Mouse (Mus musculus) heart, embryonic 14.5 days (tissue): ENCODE measurements around the gene Cdk2ap1. TPM values are rescaled to one million over a fixed set of nuclear protein-coding genes. Genes with fewer than 3 reads are reported as not detected.

ENCODE experiments used
- ATAC-seq: fragments of 200-750 bp; cut with Nextera tagmentation; 2 replicates; pipeline ENCODE4 v1.8.0; 2017; ENCODE audit warnings: low read depth, moderate TSS enrichment; ENCODE audit not compliant: insufficient number of reproducible peaks, insufficient read depth, low FRiP score
- H3K27ac ChIP-seq, 2 experiments: fragments of 200-500 bp in 1 of 2; fragments of 300-500 bp in 1 of 2; sonication (generic) in 1 of 2; replicated peaks in 1 of 2; 2 replicates each; pipeline ENCODE4 v1.5.1; 2012 to 2014; ENCODE audit warnings: low read depth in 2 of 2, low read length in 2 of 2, control low read depth in 1 of 2, mild to moderate bottlenecking in 1 of 2, mixed read lengths in 1 of 2; ENCODE audit not compliant: control insufficient read depth in 1 of 2, insufficient read depth in 1 of 2
- H3K27me3 ChIP-seq: fragments of 300-500 bp; sonication (generic); 2 replicates; pipeline ENCODE4 v1.6.1; 2014; ENCODE audit warnings: mild to moderate bottlenecking, low read length, control low read depth; ENCODE audit not compliant: control insufficient read depth, insufficient read depth
- H3K36me3 ChIP-seq: fragments of 300-500 bp; sonication (generic); 2 replicates; pipeline ENCODE4 v1.6.1; 2014; ENCODE audit warnings: mild to moderate bottlenecking, control low read depth, low read length, mixed read lengths; ENCODE audit not compliant: control insufficient read depth, insufficient read depth
- H3K4me1 ChIP-seq, 2 experiments: fragments of 200-500 bp in 1 of 2; fragments of 300-500 bp in 1 of 2; sonication (generic) in 1 of 2; 2 replicates each; pipeline ENCODE4 v1.6.1; 2012 to 2014; ENCODE audit warnings: low read length in 2 of 2, control low read depth in 1 of 2, mixed read lengths in 1 of 2; ENCODE audit not compliant: control insufficient read depth in 2 of 2, insufficient read depth in 2 of 2
- H3K4me2 ChIP-seq: fragments of 300-500 bp; sonication (generic); 2 replicates; pipeline ENCODE4 v1.6.1; 2014; ENCODE audit warnings: mild to moderate bottlenecking, low read length
- H3K4me3 ChIP-seq, 2 experiments: fragments of 200-500 bp in 1 of 2; fragments of 300-500 bp in 1 of 2; sonication (generic) in 1 of 2; 2 replicates each; pipeline ENCODE4 v1.5.1; 2012 to 2014; ENCODE audit warnings: low read length in 2 of 2, mild to moderate bottlenecking in 2 of 2, control low read depth in 1 of 2, low read depth in 1 of 2, moderate library complexity in 1 of 2; ENCODE audit not compliant: control insufficient read depth in 1 of 2, insufficient read depth in 1 of 2
- H3K9ac ChIP-seq: fragments of 300-500 bp; sonication (generic); 2 replicates; pipeline ENCODE4 v1.6.1; 2014; ENCODE audit warnings: mild to moderate bottlenecking, low read length
- H3K9me3 ChIP-seq: fragments of 300-500 bp; sonication (generic); 2 replicates; pipeline ENCODE4 v1.6.1; 2016; ENCODE audit warnings: low read length, control low read depth; ENCODE audit not compliant: control insufficient read depth
- WGBS: fragments of 180-500 bp; shearing (Covaris S2); extraction: QIAGEN DNeasy Blood & Tissue Kit; methylation state at CpG from one replicate; pipeline ENCODE4 v1.1.7; 2014; 5-methylcytosine and 5-hydroxymethylcytosine counted together
- polyA plus RNA-seq: library from polyadenylated mRNA; unstranded; fragments of >200 nt; fragmentation: Nextera tagmentation; extraction: Ambion mirVana; gene quantifications from 2 replicates; pipeline ENCODE4 v1.2.1, GENCODE M21; 2014

The Cdk2ap1 gene
- polyA plus RNA-seq, 1 experiment from 2014 or later: 133 TPM

DNA sequence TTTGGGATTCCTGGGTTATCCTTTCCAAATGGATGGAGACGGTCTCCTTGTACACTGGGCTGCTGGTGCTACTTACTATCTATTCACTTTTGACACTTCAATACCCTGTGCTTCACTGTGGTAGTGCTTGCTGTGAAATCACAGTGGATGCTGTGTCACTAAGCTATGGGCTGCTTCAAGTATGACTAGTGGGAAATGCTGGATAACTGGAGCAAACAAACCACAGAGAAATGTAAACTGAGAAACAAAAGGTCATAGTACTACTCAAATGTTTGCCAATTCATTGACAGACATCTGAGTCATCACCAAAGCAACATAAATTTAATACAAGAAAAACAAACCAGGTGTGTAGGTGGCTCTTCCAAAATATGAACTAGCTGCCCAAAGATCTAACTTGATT is 13.5 kb upstream of the Cdk2ap1 start:
- peaks cover 91% of the 10 kb centered on the region for H3K36me3 ChIP-seq
- WGBS: 90% methylated on average over 1 of the region's 1 CpGs
- H3K4me1 ChIP-seq: no peaks in the 10 kb centered on the region
- no peak for ATAC-seq
- no peak overlapping the region for H3K4me3 ChIP-seq
- no peak overlapping the region for H3K4me2 ChIP-seq
- H3K9ac ChIP-seq: no peak overlapping the region
- no peak overlapping the region for H3K27ac ChIP-seq
- H3K27me3 ChIP-seq: no peaks in the 10 kb centered on the region
- no peaks in the 10 kb centered on the region for H3K9me3 ChIP-seq

GRCm38 (mm10) chr5:124374298-124374697 is 11.4 kb upstream of the Cdk2ap1 start:
- no peak overlapping the region for H3K9ac ChIP-seq
- 96% methylated on average over 7 of the region's 7 CpGs for WGBS
- H3K4me1 ChIP-seq: no peaks in the 10 kb centered on the region
- H3K36me3 ChIP-seq: peaks cover 91% of the 10 kb centered on the region
- no peak overlapping the region for H3K27ac ChIP-seq
- H3K4me2 ChIP-seq: no peak overlapping the region
- ATAC-seq: no peak
- no peak overlapping the region for H3K4me3 ChIP-seq
- H3K9me3 ChIP-seq: no peaks in the 10 kb centered on the region
- no peaks in the 10 kb centered on the region for H3K27me3 ChIP-seq

DNA sequence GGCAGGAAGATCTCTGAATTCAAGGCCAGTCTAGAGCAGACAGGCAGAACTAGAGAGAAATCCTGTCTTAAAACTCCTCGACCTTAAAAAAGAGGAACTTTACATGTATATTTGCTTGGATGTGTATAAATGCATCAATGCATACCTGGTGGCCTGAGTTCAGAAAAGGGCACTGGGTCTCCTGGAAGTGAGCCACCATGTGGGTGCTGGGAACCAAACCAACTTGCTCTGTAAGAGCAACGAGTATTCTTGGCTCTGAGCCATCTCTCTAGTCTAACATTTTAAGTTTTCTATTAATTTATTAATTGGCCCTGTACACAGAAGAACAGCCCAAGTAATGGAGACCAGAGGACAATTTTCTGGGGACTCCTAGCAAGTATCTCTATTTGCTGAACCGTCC is 3.8 kb upstream of the Cdk2ap1 start:
- Histone ChIP-seq H3K4me3 (no peak overlapping the region), H3K4me1 (no peaks in the 10 kb centered on the region), H3K36me3 (peaks cover 38% of the 10 kb centered on the region), H3K9ac (no peak overlapping the region), H3K9me3 (no peaks in the 10 kb centered on the region), H3K4me2 (no peak overlapping the region), H3K27ac (no peak overlapping the region), H3K27me3 (no peaks in the 10 kb centered on the region)
- ATAC-seq: no peak
- WGBS: 66% methylated on average over 3 of the region's 3 CpGs

- Histone ChIP-seq H3K9me3 (no peaks in the 10 kb centered on the region), H3K4me2 (no peak overlapping the region), H3K4me1 (no peaks in the 10 kb centered on the region), H3K9ac (no peak overlapping the region), H3K27ac (no peak overlapping the region), H3K4me3 (no peak overlapping the region), H3K36me3 (peaks cover 29% of the 10 kb centered on the region), H3K27me3 (no peaks in the 10 kb centered on the region)
- 100% methylated on average over 2 of the region's 2 CpGs for WGBS
- no peak for ATAC-seq
Measured at GRCm38 (mm10) chr5:124365754-124366153, 2.9 kb upstream of the Cdk2ap1 start.

- Histone ChIP-seq H3K27ac (no peak overlapping the region), H3K9me3 (no peaks in the 10 kb centered on the region), H3K27me3 (no peaks in the 10 kb centered on the region), H3K9ac (no peak overlapping the region), H3K36me3 (peaks cover 14% of the 10 kb centered on the region), H3K4me3 (no peak overlapping the region), H3K4me1 (no peaks in the 10 kb centered on the region), H3K4me2 (no peak overlapping the region)
- ATAC-seq: no peak
- 87% methylated on average over 6 of the region's 6 CpGs for WGBS
Measured at GRCm38 (mm10) chr5:124364173-124364918, 1.5 kb upstream of the Cdk2ap1 start.

GRCm38 (mm10) chr5:124359641-124360040 is 3.2 kb downstream of the Cdk2ap1 start:
- 0 out of 4 replicates have a peak, but pooled peaks cover 0 to 2% of the 10 kb centered on the region in 2 experiments for H3K4me1 ChIP-seq
- no peak for ATAC-seq
- H3K4me3 ChIP-seq: no peak overlapping the region
- 86% methylated on average over 2 of the region's 2 CpGs for WGBS
- no peaks in the 10 kb centered on the region for H3K9me3 ChIP-seq
- no peak overlapping the region for H3K9ac ChIP-seq
- H3K4me2 ChIP-seq: no peak overlapping the region
- H3K36me3 ChIP-seq: no peaks in the 10 kb centered on the region
- no peak overlapping the region for H3K27ac ChIP-seq
- H3K27me3 ChIP-seq: no peaks in the 10 kb centered on the region

DNA sequence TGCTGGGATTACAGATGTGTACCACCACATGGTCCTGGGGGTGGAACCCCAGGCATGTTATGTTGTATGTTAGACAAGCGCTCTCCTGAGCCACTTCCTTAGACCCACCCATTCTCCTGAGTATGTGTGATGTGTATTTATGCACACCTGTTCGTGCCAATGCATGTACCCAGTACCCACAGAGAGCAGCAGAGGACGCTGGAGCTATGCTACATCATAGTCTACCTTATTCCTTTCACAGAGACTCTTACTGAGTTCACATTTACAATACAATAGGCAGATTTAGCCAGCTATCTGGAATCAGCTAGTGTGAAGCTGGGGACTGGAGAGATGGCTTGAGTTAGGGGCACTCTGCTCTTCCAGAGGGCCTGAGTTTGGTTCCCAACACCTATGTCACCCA is 6.2 kb downstream of the Cdk2ap1 start:
- peaks cover 5 to 7% of the 10 kb centered on the region in 2 experiments for H3K4me1 ChIP-seq
- no peak overlapping the region for H3K27ac ChIP-seq
- H3K36me3 ChIP-seq: no peaks in the 10 kb centered on the region
- no peak overlapping the region for H3K9ac ChIP-seq
- no peak overlapping the region for H3K4me2 ChIP-seq
- 46% methylated on average over 3 of the region's 3 CpGs for WGBS
- no peaks in the 10 kb centered on the region for H3K9me3 ChIP-seq
- H3K27me3 ChIP-seq: no peaks in the 10 kb centered on the region
- ATAC-seq: no peak
- H3K4me3 ChIP-seq: no peak overlapping the region
